Mouse (Mus musculus) embryonic facial prominence, embryonic 10.5 days (tissue): ENCODE data around the gene Aox2. TPM values are rescaled to one million over a fixed set of nuclear protein-coding genes. Genes with fewer than 3 reads are reported as not detected.

Experiments used
- DNase-seq: peaks from one replicate; pipeline ENCODE4 v3.0.0-alpha.2; 2017; ENCODE audit warnings: low spot score
- H3K27ac ChIP-seq: fragments of 300-500 bp; sonication (generic); replicated peaks from 2 replicates; pipeline ENCODE4 v1.5.1; 2016; ENCODE audit warnings: mild to moderate bottlenecking
- H3K27me3 ChIP-seq: fragments of 300-500 bp; sonication (generic); replicated peaks from 2 replicates; pipeline ENCODE4 v1.6.1; 2016; ENCODE audit warnings: low read depth, mild to moderate bottlenecking; ENCODE audit not compliant: poor library complexity, severe bottlenecking
- H3K36me3 ChIP-seq: fragments of 300-500 bp; sonication (generic); replicated peaks from 2 replicates; pipeline ENCODE4 v1.6.1; 2016; ENCODE audit warnings: mild to moderate bottlenecking, moderate library complexity
- H3K4me1 ChIP-seq: fragments of 300-500 bp; sonication (generic); 2 replicates; pipeline ENCODE4 v1.6.1; 2016
- H3K4me3 ChIP-seq: fragments of 300-500 bp; sonication (generic); 2 replicates; pipeline ENCODE4 v1.5.1; 2016; ENCODE audit warnings: mild to moderate bottlenecking, moderate library complexity
- H3K9me3 ChIP-seq: fragments of 300-500 bp; sonication (generic); 2 replicates; pipeline ENCODE4 v1.6.1; 2016; ENCODE audit warnings: mild to moderate bottlenecking
- WGBS: fragments of 180-500 bp; shearing (Covaris S2); methylation state at CpG from one replicate; pipeline ENCODE4 v1.1.7; 2016; 5-methylcytosine and 5-hydroxymethylcytosine counted together
- polyA plus RNA-seq: library from polyadenylated mRNA; unstranded; fragments of >200 nt; fragmentation: Nextera tagmentation; extraction: Ambion mirVana; gene quantifications from 2 replicates; pipeline ENCODE4 v1.2.1, GENCODE M21; 2016

The Aox2 gene
- polyA plus RNA-seq: 0.03 and 0.04 TPM in 2 replicates

GRCm38 (mm10) chr1:58278026-58278425 is at the start of gene Aox2:
TSS of gene Aox2 (plus strand) at chr1:58278326.
- 76% methylated on average over 5 of the region's 5 CpGs for WGBS
- Histone ChIP-seq H3K4me1 (peaks cover 23% of the 10 kb centered on the region), H3K9me3 (no peaks in the 10 kb centered on the region), H3K27ac (peak within 1 kb of the TSS; percentile 30; the same call in 1 of the 2 replicates), H3K27me3 (no peaks in the 10 kb centered on the region), H3K36me3 (no peaks in the 10 kb centered on the region), H3K4me3 (no peak within 1 kb of the TSS)
- no peak for DNase-seq

GRCm38 (mm10) chr1:58228916-58229315 is 49.2 kb upstream of the Aox2 start:
- Histone ChIP-seq H3K4me1 (peaks cover 12% of the 10 kb centered on the region), H3K4me3 (no peak overlapping the region), H3K27ac (no peak overlapping the region), H3K27me3 (no peaks in the 10 kb centered on the region), H3K9me3 (no peaks in the 10 kb centered on the region), H3K36me3 (no peaks in the 10 kb centered on the region)
- no peak for DNase-seq

- peaks cover 12% of the 10 kb centered on the region for H3K4me1 ChIP-seq
- H3K27ac ChIP-seq: no peak overlapping the region
Measured at GRCm38 (mm10) chr1:58229774-58230173, 48.4 kb upstream of the Aox2 start.

GRCm38 (mm10) chr1:58230542-58230941 is 47.6 kb upstream of the Aox2 start:
- no peak for DNase-seq
- Histone ChIP-seq H3K9me3 (no peaks in the 10 kb centered on the region), H3K27ac (no peak overlapping the region), H3K4me1 (peaks cover 12% of the 10 kb centered on the region), H3K4me3 (no peak overlapping the region), H3K36me3 (no peaks in the 10 kb centered on the region), H3K27me3 (no peaks in the 10 kb centered on the region)
- WGBS: 59% methylated on average over 5 of the region's 5 CpGs

More at GRCm38 (mm10) chr1:58229774-58230173, 48.4 kb upstream of the Aox2 start:
- Histone ChIP-seq H3K4me3 (no peak overlapping the region), H3K27me3 (no peaks in the 10 kb centered on the region), H3K9me3 (no peaks in the 10 kb centered on the region), H3K36me3 (no peaks in the 10 kb centered on the region)
- 84% methylated on average over 4 of the region's 4 CpGs for WGBS
- no peak for DNase-seq

GRCm38 (mm10) chr1:58235405-58235804 is 42.7 kb upstream of the Aox2 start:
- Histone ChIP-seq H3K27ac (no peak overlapping the region), H3K9me3 (no peaks in the 10 kb centered on the region), H3K27me3 (no peaks in the 10 kb centered on the region), H3K4me1 (peaks cover 6% of the 10 kb centered on the region), H3K4me3 (no peak overlapping the region), H3K36me3 (no peaks in the 10 kb centered on the region)
- no peak for DNase-seq
- WGBS: 45% methylated on average over 5 of the region's 5 CpGs

- H3K4me3 ChIP-seq: no peak overlapping the region
- WGBS: 90% methylated on average over 4 of the region's 4 CpGs
- H3K4me1 ChIP-seq: no peaks in the 10 kb centered on the region
- H3K36me3 ChIP-seq: no peaks in the 10 kb centered on the region
- H3K27me3 ChIP-seq: no peaks in the 10 kb centered on the region
- H3K27ac ChIP-seq: no peak overlapping the region
- no peak for DNase-seq
- no peaks in the 10 kb centered on the region for H3K9me3 ChIP-seq
Measured at GRCm38 (mm10) chr1:58237527-58238299, 40.4 kb upstream of the Aox2 start.

- WGBS: 88% methylated on average over 5 of the region's 5 CpGs
- H3K4me1 ChIP-seq: no peaks in the 10 kb centered on the region
- no peaks in the 10 kb centered on the region for H3K36me3 ChIP-seq
- no peaks in the 10 kb centered on the region for H3K27me3 ChIP-seq
- no peaks in the 10 kb centered on the region for H3K9me3 ChIP-seq
- no peak overlapping the region for H3K4me3 ChIP-seq
- no peak overlapping the region for H3K27ac ChIP-seq
- no peak for DNase-seq
Measured at GRCm38 (mm10) chr1:58238440-58238839, 39.7 kb upstream of the Aox2 start.

- 94% methylated on average over 9 of the region's 9 CpGs for WGBS
- no peak for DNase-seq
- no peaks in the 10 kb centered on the region for H3K9me3 ChIP-seq
Measured at GRCm38 (mm10) chr1:58238961-58239360, 39.2 kb upstream of the Aox2 start.

GRCm38 (mm10) chr1:58240347-58240746 is 37.8 kb upstream of the Aox2 start:
- Histone ChIP-seq H3K9me3 (no peaks in the 10 kb centered on the region), H3K4me1 (no peaks in the 10 kb centered on the region), H3K27ac (no peak overlapping the region), H3K27me3 (no peaks in the 10 kb centered on the region), H3K4me3 (no peak overlapping the region), H3K36me3 (no peaks in the 10 kb centered on the region)
- no peak for DNase-seq
- WGBS: 67% methylated on average over 6 of the region's 6 CpGs

More at GRCm38 (mm10) chr1:58238961-58239360, 39.2 kb upstream of the Aox2 start:
- H3K27ac ChIP-seq: no peak overlapping the region
- no peaks in the 10 kb centered on the region for H3K4me1 ChIP-seq
- no peak overlapping the region for H3K4me3 ChIP-seq
- H3K36me3 ChIP-seq: no peaks in the 10 kb centered on the region
- H3K27me3 ChIP-seq: no peaks in the 10 kb centered on the region

GRCm38 (mm10) chr1:58244487-58244886 is 33.6 kb upstream of the Aox2 start:
- Histone ChIP-seq H3K4me3 (no peak overlapping the region), H3K27me3 (no peaks in the 10 kb centered on the region), H3K36me3 (no peaks in the 10 kb centered on the region), H3K27ac (no peak overlapping the region), H3K9me3 (no peaks in the 10 kb centered on the region), H3K4me1 (no peaks in the 10 kb centered on the region)
- WGBS: 86% methylated on average over 3 of the region's 3 CpGs
- no peak for DNase-seq

- no peaks in the 10 kb centered on the region for H3K9me3 ChIP-seq
- H3K4me1 ChIP-seq: no peaks in the 10 kb centered on the region
- WGBS: 82% methylated on average over 1 of the region's 1 CpGs
- DNase-seq: no peak
- H3K27ac ChIP-seq: no peak overlapping the region
- H3K27me3 ChIP-seq: no peaks in the 10 kb centered on the region
- no peak overlapping the region for H3K4me3 ChIP-seq
- no peaks in the 10 kb centered on the region for H3K36me3 ChIP-seq
Measured at GRCm38 (mm10) chr1:58248518-58248917, 29.6 kb upstream of the Aox2 start.

GRCm38 (mm10) chr1:58253466-58253865 is 24.7 kb upstream of the Aox2 start:
- H3K27me3 ChIP-seq: no peaks in the 10 kb centered on the region
- peak; percentile 14 for DNase-seq
- H3K4me1 ChIP-seq: no peaks in the 10 kb centered on the region
- no peak overlapping the region for H3K27ac ChIP-seq
- no peak overlapping the region for H3K4me3 ChIP-seq
- H3K9me3 ChIP-seq: no peaks in the 10 kb centered on the region
- WGBS: 71% methylated on average over 11 of the region's 11 CpGs
- H3K36me3 ChIP-seq: no peaks in the 10 kb centered on the region

- H3K9me3 ChIP-seq: no peaks in the 10 kb centered on the region
- no peaks in the 10 kb centered on the region for H3K27me3 ChIP-seq
- H3K4me3 ChIP-seq: no peak overlapping the region
- 84% methylated on average over 10 of the region's 10 CpGs for WGBS
- no peaks in the 10 kb centered on the region for H3K4me1 ChIP-seq
- H3K36me3 ChIP-seq: no peaks in the 10 kb centered on the region
- no peak for DNase-seq
- H3K27ac ChIP-seq: no peak overlapping the region
Measured at GRCm38 (mm10) chr1:58257195-58257991, 20.7 kb upstream of the Aox2 start.
